Mouse (Mus musculus) forebrain, embryonic 16.5 days (tissue): ENCODE results near the gene Gm45716. TPM values are rescaled to one million over a fixed set of nuclear protein-coding genes. Genes with fewer than 3 reads are reported as not detected.

ENCODE experiments used
- ATAC-seq: fragments of 200-750 bp; cut with Nextera tagmentation; 2 replicates; pipeline ENCODE4 v1.8.0; 2017; ENCODE audit warnings: mild to moderate bottlenecking, moderate library complexity
- H3K27ac ChIP-seq: fragments of 300-500 bp; sonication (generic); 2 replicates; pipeline ENCODE4 v1.5.1; 2014; ENCODE audit warnings: low read length, control low read depth
- H3K27me3 ChIP-seq: fragments of 300-500 bp; sonication (generic); replicated peaks from 2 replicates; pipeline ENCODE4 v1.6.1; 2014; ENCODE audit warnings: low read length; ENCODE audit not compliant: control insufficient read depth, insufficient read depth
- H3K36me3 ChIP-seq: fragments of 300-500 bp; sonication (generic); 2 replicates; pipeline ENCODE4 v1.6.1; 2014; ENCODE audit not compliant: control insufficient read depth, insufficient read depth
- H3K4me1 ChIP-seq: fragments of 300-500 bp; sonication (generic); replicated peaks from 2 replicates; pipeline ENCODE4 v1.6.1; 2014; ENCODE audit warnings: low read length; ENCODE audit not compliant: control insufficient read depth, insufficient read depth
- H3K4me2 ChIP-seq: fragments of 300-500 bp; sonication (generic); 2 replicates; pipeline ENCODE4 v1.6.1; 2014; ENCODE audit warnings: mild to moderate bottlenecking, low read length, control low read depth
- H3K4me3 ChIP-seq: fragments of 300-500 bp; sonication (generic); replicated peaks from 2 replicates; pipeline ENCODE4 v1.5.1; 2014; ENCODE audit warnings: mild to moderate bottlenecking, low read length, control low read depth
- H3K9ac ChIP-seq: fragments of 300-500 bp; sonication (generic); replicated peaks from 2 replicates; pipeline ENCODE4 v1.6.1; 2014; ENCODE audit warnings: low read depth, low read length, control low read depth
- H3K9me3 ChIP-seq: fragments of 300-500 bp; sonication (generic); 2 replicates; pipeline ENCODE4 v1.6.1; 2016; ENCODE audit warnings: low read length; ENCODE audit not compliant: control insufficient read depth
- WGBS: fragments of 180-500 bp; shearing (Covaris S2); extraction: QIAGEN DNeasy Blood & Tissue Kit; methylation state at CpG from one replicate; pipeline ENCODE4 v1.1.7; 2014; 5-methylcytosine and 5-hydroxymethylcytosine counted together
- polyA plus RNA-seq: library from polyadenylated mRNA; unstranded; fragments of >200 nt; fragmentation: Nextera tagmentation; extraction: Ambion mirVana; gene quantifications from 2 replicates; pipeline ENCODE4 v1.2.1, GENCODE M21; 2015

Gene Gm45716
- polyA plus RNA-seq, 1 experiment from 2014 or later: 18.0 TPM

DNA sequence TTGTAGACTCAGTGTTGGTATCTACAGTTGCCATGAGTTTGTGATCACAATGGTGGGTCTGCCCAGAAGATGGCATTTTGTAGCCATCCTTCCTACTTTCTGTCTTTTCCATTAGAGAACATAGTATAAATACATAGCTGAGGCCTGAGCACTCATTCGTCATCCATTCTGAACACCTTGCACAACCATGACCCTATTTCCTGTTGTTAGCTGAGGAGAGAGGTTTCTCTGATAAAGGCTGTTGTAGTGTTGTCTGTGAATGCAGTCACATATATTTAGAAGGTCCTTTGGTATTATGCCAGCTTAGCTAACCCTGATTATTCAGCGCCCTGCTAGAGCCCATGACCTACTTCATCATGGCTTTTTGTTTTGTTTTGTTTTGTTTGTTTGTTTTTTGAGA lies 54.4 kb downstream of the Gm45716 start:
- H3K4me1 ChIP-seq: no peaks in the 10 kb centered on the region
- no peaks in the 10 kb centered on the region for H3K9me3 ChIP-seq
- no peak overlapping the region for H3K4me2 ChIP-seq
- no peak overlapping the region for H3K4me3 ChIP-seq
- no peak for ATAC-seq
- WGBS: 94% methylated on average over 2 of the region's 2 CpGs
- no peaks in the 10 kb centered on the region for H3K27me3 ChIP-seq
- H3K36me3 ChIP-seq: no peaks in the 10 kb centered on the region
- no peak overlapping the region for H3K9ac ChIP-seq
- no peak overlapping the region for H3K27ac ChIP-seq

DNA sequence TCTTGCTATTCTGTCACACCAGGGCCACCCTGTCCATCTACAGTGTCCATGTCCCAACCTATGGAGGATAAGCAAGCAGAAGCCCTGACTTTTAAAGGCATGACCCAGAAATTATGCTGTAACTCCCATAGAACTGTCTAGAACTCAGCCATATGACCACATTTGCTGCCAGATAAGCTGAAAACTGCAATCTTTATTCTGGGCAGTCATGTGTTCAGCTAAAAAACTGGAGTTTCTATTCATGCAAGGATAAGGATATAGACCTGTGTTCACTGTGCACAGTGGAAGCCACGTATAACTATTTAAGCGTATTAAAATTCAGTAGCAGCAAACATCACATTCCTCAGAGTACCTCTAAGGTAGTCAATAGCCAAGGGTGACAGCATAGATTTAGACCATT lies 55.8 kb downstream of the Gm45716 start:
- no peaks in the 10 kb centered on the region for H3K27me3 ChIP-seq
- no peak overlapping the region for H3K4me3 ChIP-seq
- no peak overlapping the region for H3K27ac ChIP-seq
- no peaks in the 10 kb centered on the region for H3K9me3 ChIP-seq
- no peak for ATAC-seq
- no peaks in the 10 kb centered on the region for H3K36me3 ChIP-seq
- no peaks in the 10 kb centered on the region for H3K4me1 ChIP-seq
- no peak overlapping the region for H3K4me2 ChIP-seq
- 91% methylated on average over 2 of the region's 2 CpGs for WGBS
- H3K9ac ChIP-seq: no peak overlapping the region

DNA sequence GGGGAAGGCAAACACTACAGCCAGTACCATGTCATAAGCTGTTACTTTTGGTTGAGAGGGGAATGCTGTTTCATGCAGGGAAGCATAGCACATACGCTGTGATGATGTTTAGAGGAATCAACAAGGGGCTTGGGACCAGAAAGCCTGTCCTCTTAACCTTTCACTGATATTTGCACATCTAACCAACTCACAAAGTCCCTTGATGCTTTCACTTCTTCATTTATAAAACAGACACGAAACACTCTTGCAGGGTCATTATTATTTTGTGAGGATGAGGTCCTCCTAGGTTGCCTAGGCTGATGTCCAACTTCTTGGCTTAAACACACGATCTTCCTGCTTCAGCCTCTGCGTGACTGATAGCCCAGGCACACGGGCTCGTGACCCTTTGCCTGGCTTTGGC lies 58.1 kb downstream of the Gm45716 start:
- ATAC-seq: no peak
- no peaks in the 10 kb centered on the region for H3K9me3 ChIP-seq
- H3K36me3 ChIP-seq: no peaks in the 10 kb centered on the region
- 89% methylated on average over 6 of the region's 6 CpGs for WGBS
- H3K27me3 ChIP-seq: no peaks in the 10 kb centered on the region
- H3K27ac ChIP-seq: no peak overlapping the region
- H3K4me1 ChIP-seq: peaks cover 9% of the 10 kb centered on the region
- no peak overlapping the region for H3K4me2 ChIP-seq
- no peak overlapping the region for H3K4me3 ChIP-seq
- H3K9ac ChIP-seq: no peak overlapping the region

DNA sequence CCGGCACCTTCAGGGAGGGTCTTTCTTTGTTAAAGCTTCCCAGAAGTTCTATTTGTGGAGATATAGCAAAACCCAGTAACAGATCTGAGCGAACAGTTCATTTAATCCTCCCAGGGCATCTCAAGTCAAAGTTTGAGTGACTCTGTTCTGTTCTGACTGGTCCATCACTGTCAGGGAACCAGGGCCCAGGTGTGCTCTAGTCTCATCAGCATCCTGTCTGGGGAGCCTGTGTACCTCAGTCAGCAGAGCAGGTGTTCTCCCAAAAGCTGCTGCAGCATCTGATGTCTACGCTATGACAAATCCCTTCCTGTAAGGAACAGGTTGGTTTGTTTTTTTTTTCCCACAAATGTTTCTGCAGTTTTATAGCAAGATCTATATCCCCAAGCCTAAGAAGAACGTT lies 59.2 kb downstream of the Gm45716 start:
- no peaks in the 10 kb centered on the region for H3K9me3 ChIP-seq
- no peaks in the 10 kb centered on the region for H3K36me3 ChIP-seq
- H3K4me1 ChIP-seq: peaks cover 15% of the 10 kb centered on the region
- no peak for ATAC-seq
- H3K4me3 ChIP-seq: no peak overlapping the region
- no peaks in the 10 kb centered on the region for H3K27me3 ChIP-seq
- WGBS: 84% methylated on average over 4 of the region's 4 CpGs
- no peak overlapping the region for H3K4me2 ChIP-seq
- H3K27ac ChIP-seq: no peak overlapping the region
- no peak overlapping the region for H3K9ac ChIP-seq

DNA sequence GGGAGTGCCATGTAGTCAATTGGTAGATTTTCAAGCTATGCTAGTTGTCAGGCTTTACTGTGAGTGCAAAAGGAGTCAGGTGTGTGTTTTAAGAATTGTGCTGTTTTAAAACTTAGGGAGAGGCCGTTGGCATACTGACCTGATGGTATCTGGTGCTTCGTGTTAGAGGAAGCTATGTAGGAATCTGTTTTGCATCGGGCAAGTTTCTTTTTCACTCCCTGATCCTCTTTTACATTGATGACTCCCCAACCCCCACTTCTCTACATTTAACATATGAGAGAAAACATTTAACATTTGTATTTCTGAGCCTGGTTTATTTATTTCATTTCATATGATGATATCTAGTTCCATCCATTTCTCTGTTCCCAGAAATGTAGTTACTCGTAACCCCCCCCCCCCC lies 60.3 kb downstream of the Gm45716 start:
- H3K36me3 ChIP-seq: no peaks in the 10 kb centered on the region
- H3K4me3 ChIP-seq: no peak overlapping the region
- no peaks in the 10 kb centered on the region for H3K9me3 ChIP-seq
- no peak for ATAC-seq
- no peak overlapping the region for H3K27ac ChIP-seq
- no peak overlapping the region for H3K4me2 ChIP-seq
- H3K27me3 ChIP-seq: no peaks in the 10 kb centered on the region
- WGBS: 72% methylated on average over 4 of the region's 4 CpGs
- H3K9ac ChIP-seq: no peak overlapping the region
- peaks cover 22% of the 10 kb centered on the region for H3K4me1 ChIP-seq

DNA sequence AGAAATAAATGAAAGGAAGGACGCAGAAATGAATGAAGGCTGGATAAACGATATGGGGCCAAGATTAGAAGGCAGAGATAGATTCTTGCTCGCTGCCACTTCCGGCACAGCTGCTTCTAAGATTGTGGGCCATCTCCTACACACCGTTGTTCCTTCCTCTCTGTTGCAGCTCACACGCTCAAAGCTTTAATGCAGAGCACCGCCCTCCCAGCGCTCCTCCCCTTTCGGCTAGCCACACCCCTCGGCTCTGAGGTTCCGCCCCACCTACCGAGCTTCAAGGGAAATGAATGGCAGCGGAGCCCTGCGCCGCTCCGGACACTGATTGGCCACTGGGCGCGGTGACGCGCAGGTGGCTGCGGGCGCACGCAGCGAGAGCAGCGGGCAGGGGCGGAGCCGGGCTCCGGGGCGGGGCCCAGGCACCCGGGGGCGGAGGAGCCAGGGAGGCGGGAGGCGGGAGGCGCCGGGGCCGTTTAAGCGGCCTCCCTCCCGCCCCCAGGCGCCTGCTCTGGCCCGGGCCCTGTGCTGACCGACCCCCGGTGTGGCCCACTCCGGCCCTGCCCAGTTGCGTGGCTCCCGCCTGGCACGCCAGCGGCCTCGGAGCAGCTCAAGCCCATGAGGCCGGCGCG lies 61.7 kb downstream of the Gm45716 start, which contains the start of gene Mmd:
Mmd (plus strand) TSS at position 432 of the 626 bp plus-strand sequence.
- Histone ChIP-seq H3K36me3 (no peaks in the 10 kb centered on the region), H3K9me3 (no peaks in the 10 kb centered on the region), H3K4me1 (peaks cover 22% of the 10 kb centered on the region), H3K27ac (peak within 1 kb of the TSS; percentile 94), H3K4me3 (peak within 1 kb of the TSS; percentile 96), H3K27me3 (no peaks in the 10 kb centered on the region), H3K9ac (peak within 1 kb of the TSS; percentile 93), H3K4me2 (peak within 1 kb of the TSS; percentile 65)
- ATAC-seq: peak; percentile 99
- WGBS: under 1% methylated on average over 41 of the region's 51 CpGs

DNA sequence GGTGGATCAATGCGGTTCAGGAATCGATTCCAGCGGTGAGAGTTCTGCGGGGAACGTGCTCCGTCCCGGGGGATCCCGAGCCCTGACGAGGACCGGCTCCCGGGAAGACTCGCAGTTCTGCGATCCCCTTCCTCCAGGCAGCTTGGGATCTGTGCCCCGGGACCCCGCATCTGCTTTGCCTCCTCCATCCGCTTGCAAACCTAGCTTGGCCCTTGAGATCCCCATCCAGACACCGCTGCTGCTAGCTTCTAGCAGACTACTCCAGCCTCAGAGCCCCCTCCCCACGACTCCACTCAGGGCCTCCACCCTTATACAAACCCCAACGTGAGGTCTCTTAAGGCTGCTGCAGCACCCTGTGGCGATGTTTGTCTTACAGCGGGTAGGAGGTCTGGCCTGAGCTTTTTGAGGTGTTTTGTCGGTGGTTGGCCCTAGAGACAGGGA lies 62.2 kb downstream of the Gm45716 start:
- no peaks in the 10 kb centered on the region for H3K9me3 ChIP-seq
- H3K27ac ChIP-seq: peak overlapping the region; percentile 94
- H3K9ac ChIP-seq: peak overlapping the region; percentile 93
- H3K4me1 ChIP-seq: peaks cover 22% of the 10 kb centered on the region
- WGBS: under 1% methylated on average over 22 of the region's 22 CpGs
- peak overlapping the region; percentile 65 for H3K4me2 ChIP-seq
- peak overlapping the region; percentile 96 for H3K4me3 ChIP-seq
- no peaks in the 10 kb centered on the region for H3K36me3 ChIP-seq
- H3K27me3 ChIP-seq: no peaks in the 10 kb centered on the region
- peak; percentile 45 for ATAC-seq

DNA sequence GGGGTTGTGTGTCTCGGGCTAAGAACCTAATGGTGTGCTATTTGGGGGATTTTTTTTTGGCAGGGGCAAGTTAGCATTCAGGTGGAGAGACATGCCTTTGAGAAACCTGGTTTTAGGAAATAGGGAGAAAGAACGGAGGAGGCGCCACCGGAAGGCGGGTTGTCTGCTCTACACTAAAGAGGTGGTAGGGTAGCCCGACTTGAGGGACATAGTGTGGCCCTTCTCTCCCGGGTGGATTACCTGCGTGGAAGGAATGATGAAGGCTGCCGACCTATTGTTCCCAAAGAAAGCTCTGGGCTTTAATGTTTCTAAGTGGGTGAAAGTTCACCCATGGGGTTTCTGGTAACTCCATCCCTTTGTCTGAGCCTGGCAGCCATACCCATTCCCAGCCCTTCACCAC lies 62.7 kb downstream of the Gm45716 start:
- peak overlapping the region; percentile 93 for H3K9ac ChIP-seq
- H3K27me3 ChIP-seq: no peaks in the 10 kb centered on the region
- peak overlapping the region; percentile 96 for H3K4me3 ChIP-seq
- H3K9me3 ChIP-seq: no peaks in the 10 kb centered on the region
- WGBS: 0% methylated on average over 9 of the region's 9 CpGs
- no peak for ATAC-seq
- no peaks in the 10 kb centered on the region for H3K36me3 ChIP-seq
- H3K4me1 ChIP-seq: peaks cover 22% of the 10 kb centered on the region
- H3K4me2 ChIP-seq: peak overlapping the region; percentile 65
- peak overlapping the region; percentile 18; the same call in 1 of the 2 replicates for H3K27ac ChIP-seq

DNA sequence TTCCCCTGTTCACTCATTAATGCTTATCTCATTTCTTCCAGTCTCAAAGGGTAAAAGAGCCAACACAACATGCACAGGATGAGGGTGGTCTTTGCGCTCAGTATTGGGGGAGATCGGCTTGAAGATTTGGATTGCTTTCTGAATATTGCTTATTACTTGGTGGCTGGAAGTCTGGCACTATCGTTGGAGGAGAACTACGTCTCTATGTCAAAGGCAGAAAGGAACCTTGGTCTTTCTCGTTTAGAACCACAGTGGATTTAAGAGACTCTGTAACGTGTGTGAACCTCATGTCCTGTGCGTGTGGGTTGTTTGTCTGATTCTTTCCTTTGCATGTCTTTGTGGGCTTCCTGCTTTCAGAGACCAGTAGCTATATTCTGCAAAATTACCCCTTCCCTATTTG lies 63.2 kb downstream of the Gm45716 start:
- H3K36me3 ChIP-seq: no peaks in the 10 kb centered on the region
- peak overlapping the region; percentile 96 for H3K4me3 ChIP-seq
- peak overlapping the region; percentile 65 for H3K4me2 ChIP-seq
- peaks cover 26% of the 10 kb centered on the region for H3K4me1 ChIP-seq
- no peak overlapping the region for H3K27ac ChIP-seq
- peak overlapping the region; percentile 5; the same call in 1 of the 2 replicates for H3K9ac ChIP-seq
- ATAC-seq: no peak
- no peaks in the 10 kb centered on the region for H3K27me3 ChIP-seq
- H3K9me3 ChIP-seq: no peaks in the 10 kb centered on the region
- 44% methylated on average over 7 of the region's 7 CpGs for WGBS

DNA sequence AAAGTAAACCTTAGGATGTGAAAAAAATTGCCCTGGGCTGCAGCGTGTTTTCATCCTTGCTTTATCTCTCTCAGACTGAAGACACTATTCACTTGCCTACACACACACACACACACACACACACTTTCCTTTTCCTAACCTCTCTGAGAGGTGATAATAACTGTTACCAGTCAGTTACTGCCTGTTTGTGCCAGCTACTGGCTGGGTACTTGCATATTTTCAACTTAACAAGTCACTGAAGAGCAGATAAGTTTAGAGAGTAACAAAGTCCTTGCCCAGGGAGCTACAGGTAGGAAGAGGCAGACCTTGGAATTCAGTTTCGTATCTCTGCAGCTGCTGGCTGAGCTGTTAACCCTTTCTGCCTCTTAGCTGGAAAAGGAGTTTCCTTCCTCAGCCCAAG lies 64.4 kb downstream of the Gm45716 start:
- no peak overlapping the region for H3K9ac ChIP-seq
- no peaks in the 10 kb centered on the region for H3K27me3 ChIP-seq
- H3K36me3 ChIP-seq: no peaks in the 10 kb centered on the region
- H3K4me3 ChIP-seq: no peak overlapping the region
- WGBS: 50% methylated on average over 2 of the region's 2 CpGs
- H3K4me2 ChIP-seq: no peak overlapping the region
- ATAC-seq: no peak
- peaks cover 30% of the 10 kb centered on the region for H3K4me1 ChIP-seq
- H3K9me3 ChIP-seq: no peaks in the 10 kb centered on the region
- H3K27ac ChIP-seq: no peak overlapping the region
